Mouse (Mus musculus) cerebellum, postnatal 4 days (tissue): ENCODE data around the gene Tmem169.
A peak's percentile ranks its signal among the peaks of the same experiment; 100 is the strongest.

Experiments used
- DNase-seq, 2 experiments: peaks; one replicate each; pipeline ENCODE4 v3.0.0; 2022; ENCODE audit warnings: low spot score in 2 of 2, mixed read lengths in 1 of 2

Tmem169 gene

GRCm38 (mm10) chr1:72284539-72284938 is 370 bp downstream of the Tmem169 start:
- DNase-seq: peak in 1 of 2 experiments; percentile 12

GRCm38 (mm10) chr1:72286904-72287303 is 2.7 kb downstream of the Tmem169 start:
- no peak for DNase-seq

GRCm38 (mm10) chr1:72287893-72288292 is 3.7 kb downstream of the Tmem169 start:
- DNase-seq: no peak

- no peak for DNase-seq
Measured at GRCm38 (mm10) chr1:72288527-72289150, 4.5 kb downstream of the Tmem169 start.

- no peak for DNase-seq
Measured at GRCm38 (mm10) chr1:72290896-72291295, 6.7 kb downstream of the Tmem169 start.

DNA sequence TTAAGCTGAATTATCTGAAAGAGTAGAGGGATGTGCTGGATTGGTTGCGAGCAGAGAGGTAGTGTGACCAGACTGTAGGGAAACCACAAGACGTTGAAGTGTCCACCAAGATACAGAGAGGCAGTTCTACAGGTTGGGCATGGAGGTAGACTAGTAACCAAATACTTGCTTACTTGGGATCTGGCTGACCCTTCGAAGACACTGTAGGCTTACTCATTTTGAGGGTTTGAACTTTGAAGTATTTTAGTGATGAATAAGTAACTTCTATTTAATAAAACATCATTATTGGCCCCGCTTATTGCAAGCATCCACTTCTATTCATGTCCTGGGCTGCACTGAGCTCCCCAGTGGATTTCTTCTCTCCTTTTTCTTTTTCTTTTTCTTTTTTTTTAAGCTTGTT is 7.3 kb downstream of the Tmem169 start:
- no peak for DNase-seq

DNA sequence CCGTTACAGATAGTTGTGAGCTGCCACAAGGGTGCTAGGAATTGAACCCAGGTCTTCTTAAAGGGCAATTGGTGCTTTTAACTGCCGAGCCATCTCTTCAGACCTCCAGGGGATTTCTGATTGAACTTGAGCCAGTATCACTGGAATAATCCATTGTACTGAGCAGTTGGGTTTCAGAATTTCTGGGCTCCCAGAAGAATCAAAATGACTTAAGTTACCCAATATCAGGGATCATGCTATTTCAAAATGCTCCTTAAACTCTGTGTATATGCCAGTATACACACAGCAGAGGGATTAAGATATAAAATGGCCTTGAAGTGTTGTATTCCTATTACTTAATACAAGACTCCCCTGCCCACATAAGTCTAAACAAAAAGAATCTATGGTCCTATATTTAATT is 7.8 kb downstream of the Tmem169 start:
- no peak for DNase-seq

DNA sequence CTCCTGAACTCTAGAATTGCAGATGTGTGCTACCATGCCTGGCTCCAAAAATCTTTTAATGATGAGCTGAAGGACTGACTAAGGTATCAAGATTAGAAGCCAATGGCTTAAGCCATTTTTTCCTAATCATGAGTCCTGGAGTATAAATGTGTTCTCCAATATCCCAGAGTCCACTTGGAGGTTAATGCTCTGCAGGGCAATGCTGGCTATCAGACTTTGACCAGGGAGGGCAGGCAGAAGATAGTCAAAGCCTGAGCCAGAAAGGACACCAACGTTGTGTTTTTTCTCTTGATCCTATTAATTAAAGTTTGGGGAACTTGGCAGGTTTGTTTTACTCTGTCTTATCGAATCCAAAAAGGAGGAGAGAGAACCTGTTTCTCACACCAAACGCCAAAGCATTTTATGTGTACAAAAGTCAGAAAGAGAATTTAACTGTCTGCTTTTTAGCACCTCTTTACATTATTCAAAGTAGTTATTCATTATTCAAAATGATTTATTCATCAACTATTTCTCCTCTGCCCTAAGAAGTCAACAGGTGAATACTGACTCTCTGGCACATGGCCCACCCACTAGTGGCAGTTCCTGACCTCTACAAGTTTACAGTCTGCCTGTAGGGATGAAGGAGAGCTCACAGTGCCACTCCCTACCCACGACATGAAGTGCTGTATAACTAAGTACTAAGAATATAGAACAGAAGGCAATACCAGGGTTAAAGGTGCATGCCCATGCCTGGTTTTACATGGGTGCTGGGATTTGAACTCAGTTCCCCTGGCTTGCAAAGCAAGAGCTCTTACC is 9.9 kb downstream of the Tmem169 start:
- no peak for DNase-seq

DNA sequence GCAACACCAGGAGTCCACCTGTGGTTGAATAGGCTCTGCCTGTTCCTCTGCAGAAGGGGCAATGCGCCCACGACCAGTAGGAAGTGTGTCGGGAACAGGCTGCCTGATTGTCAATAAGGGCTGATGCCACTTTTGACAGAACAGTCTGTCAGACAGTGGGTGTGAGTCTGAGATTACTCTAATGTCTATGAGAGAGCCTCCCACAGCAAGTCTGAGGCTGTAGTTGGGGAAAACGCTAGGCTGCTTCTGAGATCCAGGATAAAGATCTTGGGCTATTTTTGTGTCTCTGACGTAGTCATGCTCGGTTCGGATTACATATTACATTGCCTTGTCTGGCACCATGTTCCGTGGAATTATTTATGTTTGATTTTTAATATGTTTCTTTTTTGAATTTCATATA is 11.6 kb downstream of the Tmem169 start:
- DNase-seq: no peak

GRCm38 (mm10) chr1:72301845-72302244 is 17.7 kb downstream of the Tmem169 start:
- no peak for DNase-seq

- DNase-seq: no peak
Measured at GRCm38 (mm10) chr1:72306241-72306640, 22.1 kb downstream of the Tmem169 start.

DNA sequence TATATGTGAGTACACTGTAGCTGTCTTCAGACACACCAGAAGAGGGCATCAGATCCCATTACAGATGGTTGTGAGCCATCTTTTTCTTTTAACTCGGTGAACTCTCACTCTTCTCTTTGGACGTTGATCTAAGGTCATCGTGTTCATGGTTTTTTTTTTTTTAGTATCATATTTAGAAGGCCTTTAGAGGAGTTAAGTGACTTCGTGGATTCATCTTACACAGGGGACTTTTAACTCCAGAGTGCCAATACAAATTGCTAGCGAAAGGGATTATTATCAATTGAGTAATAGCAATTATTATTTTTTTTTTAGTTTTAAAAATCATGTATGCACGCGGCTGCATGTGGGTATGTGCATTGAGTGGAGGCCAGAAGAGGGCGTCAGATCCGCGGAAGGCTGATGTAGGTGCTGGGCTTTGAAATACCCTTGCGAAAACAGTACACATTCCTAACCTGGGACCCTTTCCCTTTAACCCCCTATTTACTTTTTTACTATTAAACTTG is 22.6 kb downstream of the Tmem169 start:
- DNase-seq: peak; percentile 28 to 56

DNA sequence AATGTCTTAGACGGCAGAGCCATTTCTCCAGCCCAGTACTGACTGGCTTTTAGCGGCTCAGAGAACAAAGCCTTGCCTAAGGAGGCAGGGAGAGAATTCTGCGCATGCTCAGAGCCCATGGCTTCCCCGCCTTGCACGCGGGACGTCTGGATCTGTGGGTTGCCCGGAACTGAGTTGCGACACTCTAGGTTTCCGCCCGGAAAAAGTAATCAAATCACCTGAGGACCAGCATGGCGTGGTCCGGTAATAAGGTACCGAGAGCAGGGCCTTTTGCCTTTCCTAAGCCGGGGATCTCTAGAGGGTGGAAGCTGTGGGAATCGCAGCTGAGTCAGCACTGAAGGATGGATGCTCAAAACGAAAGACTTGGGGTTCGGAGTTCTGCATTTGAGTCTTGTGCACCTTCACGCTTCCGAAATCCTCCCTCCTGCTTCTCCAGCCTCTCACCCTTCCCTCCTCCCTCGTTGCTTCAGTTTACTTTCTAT is 23.2 kb downstream of the Tmem169 start, which contains the start of gene Xrcc5:
TSS of gene Xrcc5 (plus strand) at position 105 of the 482 bp plus-strand sequence.
- peak; percentile 81 to 90 for DNase-seq

- DNase-seq: no peak
Measured at GRCm38 (mm10) chr1:72308919-72309318, 24.8 kb downstream of the Tmem169 start.

DNA sequence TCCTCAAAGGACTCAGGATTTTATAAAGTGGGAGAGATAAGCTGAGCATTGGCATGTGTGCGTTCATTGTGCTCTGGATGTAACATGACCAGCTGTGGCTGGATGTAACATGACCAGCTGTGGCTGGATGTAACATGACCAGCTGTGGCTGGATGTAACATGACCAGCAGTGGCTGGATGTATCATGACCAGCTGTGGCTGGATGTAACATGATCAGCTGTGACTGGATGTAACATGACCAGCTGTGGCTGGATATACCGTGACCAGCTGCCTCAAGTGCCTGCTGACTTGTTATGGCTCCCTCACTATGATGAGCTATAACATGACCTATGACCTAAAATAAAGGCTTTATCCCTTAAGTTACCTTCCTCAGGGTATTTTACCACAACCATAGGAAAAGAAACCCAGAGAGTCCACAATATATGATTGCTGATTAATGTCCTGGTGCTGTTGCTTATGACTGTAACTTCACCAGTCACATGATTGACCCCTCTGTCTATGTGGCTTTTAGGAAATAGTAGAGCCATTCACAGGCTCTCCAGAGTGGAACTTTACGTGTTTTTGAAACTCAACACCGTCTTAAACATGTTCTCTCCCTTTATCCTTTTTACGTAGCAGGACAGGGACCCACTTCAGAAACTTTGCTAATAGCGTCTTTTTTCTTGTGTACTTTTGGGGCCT is 25.7 kb downstream of the Tmem169 start:
- no peak for DNase-seq

GRCm38 (mm10) chr1:72312701-72313398 is 28.7 kb downstream of the Tmem169 start:
- no peak for DNase-seq

DNA sequence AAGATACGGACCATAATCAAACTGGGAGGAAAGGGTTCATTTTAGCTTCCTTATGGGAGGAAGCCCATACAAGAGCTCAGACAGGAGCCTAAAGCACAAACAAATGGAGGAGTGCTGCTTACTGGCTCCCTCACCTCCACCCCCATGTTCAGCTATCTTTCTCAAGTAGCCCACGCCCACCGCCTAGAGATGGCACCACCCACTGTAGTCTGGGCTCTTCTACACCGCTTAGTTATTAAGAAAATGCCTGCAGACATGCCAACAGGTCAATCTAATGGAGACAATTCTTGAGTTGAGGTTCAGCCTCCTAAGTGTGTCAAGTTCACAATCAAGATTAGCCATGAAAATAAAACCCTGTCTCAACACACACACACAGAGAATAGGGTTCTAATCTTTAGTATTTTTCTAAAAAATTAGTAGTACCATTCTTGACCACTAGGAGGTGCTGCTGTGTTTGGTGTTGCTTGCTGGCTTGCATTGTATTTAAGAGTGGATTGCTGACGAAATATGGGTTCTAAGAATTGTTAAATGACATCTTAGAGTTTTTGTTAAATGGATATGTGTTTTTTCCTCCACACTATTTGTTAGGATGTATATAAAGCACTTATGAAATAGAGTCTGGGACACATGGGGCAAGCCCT is 29.4 kb downstream of the Tmem169 start:
- no peak for DNase-seq

- DNase-seq: no peak
Measured at GRCm38 (mm10) chr1:72315447-72315846, 31.3 kb downstream of the Tmem169 start.

- no peak for DNase-seq
Measured at GRCm38 (mm10) chr1:72316409-72316808, 32.2 kb downstream of the Tmem169 start.

DNA sequence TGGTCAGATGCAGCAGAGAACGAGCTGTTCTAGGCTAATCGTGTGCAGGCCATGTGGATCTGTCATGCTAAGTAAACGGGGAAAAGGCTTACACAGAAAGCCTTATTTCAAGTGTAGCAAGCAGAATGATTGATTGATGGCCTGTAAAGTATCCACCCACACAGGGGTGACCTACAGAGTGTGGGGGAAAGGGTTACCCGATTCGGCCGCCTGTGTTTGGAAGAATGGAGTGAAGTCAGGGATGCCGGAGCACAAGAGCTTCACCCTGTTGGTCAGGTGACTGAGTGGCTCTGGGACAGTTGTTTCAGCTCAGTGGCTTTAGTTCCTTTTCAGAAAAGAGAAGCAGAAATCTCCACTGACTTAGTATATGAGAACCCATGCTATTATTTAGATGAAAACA is 32.7 kb downstream of the Tmem169 start:
- DNase-seq: no peak

DNA sequence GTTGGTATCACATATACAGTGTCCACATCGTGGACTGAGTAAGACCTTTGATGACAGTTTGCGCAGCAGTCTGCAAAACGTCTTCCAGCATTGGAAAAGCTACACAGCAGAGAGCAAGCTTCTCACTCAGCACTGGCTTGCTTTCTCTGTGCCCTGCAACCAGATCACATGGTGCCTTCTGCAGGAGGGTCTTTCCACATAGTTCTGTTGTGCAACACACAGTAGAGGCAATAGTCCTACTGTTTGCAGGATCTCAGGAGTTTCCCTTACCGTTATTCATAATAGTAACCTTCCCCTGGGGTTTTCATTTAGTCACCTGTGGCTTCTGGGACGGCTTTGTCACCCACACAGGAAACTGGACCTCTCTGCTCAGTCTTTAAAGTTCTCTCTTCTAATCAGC is 36.6 kb downstream of the Tmem169 start:
- DNase-seq: no peak
